Mouse (Mus musculus) gastrocnemius, postnatal 36 days (tissue): ENCODE measurements around the gene Tlr3. TPM values are rescaled to one million over a fixed set of nuclear protein-coding genes. Genes with fewer than 3 reads are reported as not detected.

Experiments
- DNase-seq, 2 experiments: peaks; one replicate each; pipeline ENCODE4 v3.0.0; 2022
- intact Hi-C: fragments of 180-260 bp; cut with DNase I; formaldehyde crosslinking; loops from one replicate; pipeline ENCODE4 v1.15.1; 2025
- total RNA-seq, 2 experiments: library from RNA; stranded (reverse); gene quantifications; 2 replicates each; pipeline ENCODE4 v1.2.3; 2021

Gene Tlr3
- total RNA-seq, 2 experiments from 2014 or later, result 0.91 to 0.99 TPM

DNA sequence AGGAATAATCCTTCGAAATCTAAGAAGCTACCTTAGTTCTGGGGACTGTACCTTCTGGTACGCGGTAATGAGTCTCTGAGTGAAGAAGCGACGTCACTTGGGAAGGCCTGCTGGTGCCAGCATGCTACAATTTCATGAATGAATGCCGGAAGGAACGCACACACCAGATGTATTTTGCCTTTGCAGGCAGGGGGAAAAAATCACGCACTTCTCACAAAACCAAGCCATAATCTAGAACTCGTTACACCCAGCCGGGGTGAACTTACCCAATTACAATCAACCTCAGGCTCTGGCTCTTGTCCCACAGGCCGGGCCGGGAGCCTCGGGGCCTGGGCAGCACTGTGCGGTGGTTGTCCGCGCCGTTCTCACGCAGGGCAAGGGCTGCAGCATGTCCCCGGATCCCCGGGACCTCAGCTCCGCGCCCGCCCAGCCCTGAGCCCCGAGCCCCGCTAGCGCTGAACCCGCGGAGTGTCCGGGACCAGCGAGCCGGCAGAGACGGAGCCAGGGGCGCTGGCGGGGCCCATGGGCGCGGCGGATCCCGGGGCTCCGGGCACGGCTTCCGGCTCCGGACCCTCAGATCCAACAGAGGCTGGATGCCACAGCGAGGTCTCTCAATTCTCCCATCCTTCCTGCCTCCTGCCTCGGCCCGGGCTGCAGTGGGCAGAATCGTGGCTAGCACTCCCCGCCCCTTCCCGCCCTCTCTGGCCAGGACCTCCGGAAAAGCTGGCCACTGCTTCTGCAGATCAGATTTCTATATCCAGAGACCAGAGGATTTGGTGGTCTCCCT lies 52.6 kb downstream of the Tlr3 start:
- intact Hi-C loops, result no loop called here
- DNase-seq, result peak; percentile 25 to 29

DNA sequence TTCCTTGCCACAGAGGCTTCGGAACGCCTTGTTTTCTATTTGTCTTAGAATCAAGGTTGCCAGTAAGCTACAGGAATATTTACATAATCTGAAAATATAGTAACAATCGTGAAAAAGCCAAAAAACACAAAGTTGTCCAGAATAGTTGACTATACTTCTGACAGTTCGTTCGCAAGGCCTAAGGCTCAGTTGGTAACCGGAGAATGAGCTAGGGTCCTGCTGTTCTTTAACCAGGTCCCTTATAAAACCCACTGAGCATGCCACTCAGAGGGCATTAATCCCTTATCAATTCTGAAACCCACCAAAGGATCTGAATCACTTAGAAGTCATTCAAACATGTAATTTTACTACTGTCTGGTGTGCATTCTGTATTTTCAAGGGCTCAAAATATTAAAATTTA lies 55.1 kb downstream of the Tlr3 start:
- intact Hi-C loops, result no loop called here

More for the DNA sequence above, 55.1 kb downstream of the Tlr3 start:
- DNase-seq, result no peak

Other genes with a start within 250 kb of the Tlr3 start
- gene F11, start 149.0 kb downstream of the Tlr3 start, total RNA-seq, result not detected
- not detected for gene Klkb1, start 116.2 kb downstream of the Tlr3 start, total RNA-seq
- gene Gm45753, start 102.6 kb downstream of the Tlr3 start, total RNA-seq, result not detected
- under 1 TPM; 0.59 to 0.64 TPM for gene Cyp4v3, start 77.9 kb downstream of the Tlr3 start, total RNA-seq
- 1 to 10 TPM; 2.9 to 3.0 TPM for gene Fam149a, start 28.8 kb downstream of the Tlr3 start, total RNA-seq
- gene Sorbs2, start 96.7 kb upstream of the Tlr3 start, total RNA-seq, result 10 to 100 TPM; 23.2 to 37.8 TPM